Mouse (Mus musculus): ENCODE measurements around the gene Gsk3a. TPM values are rescaled to one million over a fixed set of nuclear protein-coding genes. Genes with fewer than 3 reads are reported as not detected.

Gsk3a gene
- total and polyA plus RNA-seq, 3 experiments: 45.8 to 76.1 (median 47.5) TPM

DNA sequence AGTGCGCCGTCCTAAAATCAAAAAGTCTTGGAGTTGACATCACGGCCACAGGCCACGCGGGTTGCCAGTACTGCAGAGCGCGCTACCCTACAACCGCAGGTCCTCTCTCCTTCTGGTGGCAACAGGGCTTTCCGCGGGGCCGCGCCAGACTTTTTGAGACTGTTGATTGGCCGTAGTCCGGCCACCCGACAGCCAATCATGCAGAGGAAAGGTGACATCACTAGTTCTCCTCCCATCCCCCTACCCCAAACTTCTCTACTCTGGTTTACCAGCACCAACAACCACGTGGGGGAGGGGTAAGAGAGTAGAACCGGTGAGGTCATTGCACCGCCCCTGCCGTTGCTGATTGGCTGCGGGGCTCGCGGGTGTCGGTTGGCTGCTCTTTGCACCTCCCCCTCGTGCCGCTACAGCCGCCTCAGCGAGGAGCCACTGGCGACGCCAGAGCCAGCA lies 29.7 kb upstream of the Gsk3a start, which contains the start of gene Cic:
Cic (plus strand) TSS at position 404 of the 450 bp plus-strand sequence.
- in situ Hi-C loops (cut with MboI; ENCODE audit: low pct_ligation_motif_present, low pct_unique_long_range_greater_than_20kb, low sequenced_read_pairs): no loop called here

DNA sequence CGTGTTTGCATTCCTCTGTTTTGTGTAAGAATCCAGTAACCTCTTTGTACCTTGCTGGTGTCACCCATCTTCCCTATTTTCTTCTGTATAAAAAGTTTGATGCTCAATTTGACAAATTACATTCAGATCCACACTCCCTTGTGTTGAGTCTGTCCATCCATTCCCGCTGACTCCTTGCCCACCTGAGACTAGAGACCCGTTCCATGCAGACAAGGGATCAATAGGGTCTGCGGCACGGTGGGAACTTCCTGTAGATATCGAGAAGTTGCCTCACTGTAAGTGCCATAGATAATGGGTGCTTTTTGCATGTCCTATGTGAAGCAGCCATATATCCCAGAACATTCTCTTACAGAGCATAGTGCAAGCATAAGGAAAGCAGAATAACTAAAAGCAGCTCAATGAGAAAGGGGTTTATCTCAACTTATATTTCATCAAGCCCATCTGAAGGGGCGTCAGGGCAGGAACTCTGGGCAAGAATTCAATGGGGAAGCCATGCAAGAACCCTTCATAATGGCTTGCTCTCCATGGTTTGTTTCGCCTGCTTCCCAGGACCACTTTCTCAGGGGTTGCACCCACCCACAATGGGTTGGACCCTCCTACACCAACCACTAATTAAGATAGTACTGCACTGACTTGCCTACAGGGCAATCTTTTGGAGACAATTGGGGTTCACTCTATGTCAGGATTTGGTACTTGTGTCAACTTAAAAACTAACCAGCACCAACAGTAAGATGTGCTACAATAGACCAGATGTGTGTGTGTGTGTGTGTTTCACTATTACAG lies 28.7 kb upstream of the Gsk3a start:
- Histone ChIP-seq H3K4me3 (replicated peaks in 1 of 3; ENCODE audit: low read depth in 2 of 3, low read length in 2 of 3, poor library complexity in 1 of 3) (no peak overlapping the region), H3K4me1 (ENCODE audit: control insufficient read depth in 1 of 2, insufficient read depth in 2 of 2) (peaks cover 17 to 28% of the 10 kb centered on the region in 2 experiments), H3K36me3 (replicated peaks in 1 of 2; ENCODE audit: control insufficient read depth in 1 of 2, insufficient read depth in 1 of 2, low read length in 1 of 2) (peaks cover 5 to 10% of the 10 kb centered on the region in 2 experiments), H3K27ac (ENCODE audit: insufficient read depth, low read depth) (no peak overlapping the region), H3K79me2 (replicated peaks; ENCODE audit: control insufficient read depth, extremely low read depth, insufficient read depth, poor library complexity, severe bottlenecking) (0 out of 2 replicates have a peak, but pooled peaks cover 2% of the 10 kb centered on the region), H3K27me3 (replicated peaks) (no peaks in the 10 kb centered on the region), H3K4me2 (ENCODE audit: insufficient read depth, low read depth, poor library complexity, severe bottlenecking) (peak overlapping the region; percentile 60; the same call in 1 of the 2 replicates), H3K9ac (ENCODE audit: insufficient read depth, low read depth) (peak overlapping the region; percentile 37; the same call in 1 of the 2 replicates), H3K9me3 (replicated peaks; ENCODE audit: low read length) (no peaks in the 10 kb centered on the region)
- TF ChIP-seq NELFE (IDR thresholded peaks at IDR 0.05; ENCODE audit: low read depth, low read length): no peak
- no peak for TF ChIP-seq MXI1 (IDR thresholded peaks at IDR 0.05; ENCODE audit: low read depth, low read length)
- TF ChIP-seq RAD21 (IDR thresholded peaks at IDR 0.05; ENCODE audit: low read depth, low read length): no peak
- TF ChIP-seq USF2 (conservative IDR thresholded peaks at IDR 0.05; ENCODE audit: low read depth, low read length): no peak
- no peak for TF ChIP-seq ZC3H11A (IDR thresholded peaks at IDR 0.05; ENCODE audit: low read depth, low read length)
- no peak for TF ChIP-seq TBP (conservative IDR thresholded peaks at IDR 0.05; ENCODE audit: low read depth, low read length)
- no peak for TF ChIP-seq GABPA (IDR thresholded peaks at IDR 0.05; ENCODE audit: insufficient replicate concordance, low read depth, low read length)
- TF ChIP-seq EP300 (IDR thresholded peaks at IDR 0.05; ENCODE audit: low read length): no peak
- TF ChIP-seq USF1 (IDR thresholded peaks at IDR 0.05; ENCODE audit: low read depth, low read length): no peak
- TF ChIP-seq JUND (conservative IDR thresholded peaks at IDR 0.05; ENCODE audit: low read depth, low read length): no peak
- TF ChIP-seq KAT2A (IDR thresholded peaks at IDR 0.05; ENCODE audit: insufficient replicate concordance, low read length): no peak
- TF ChIP-seq MAX (IDR thresholded peaks at IDR 0.05; ENCODE audit: low read length): no peak
- TF ChIP-seq BHLHE40 (IDR thresholded peaks at IDR 0.05; ENCODE audit: low read depth, low read length): no peak
- no peak for TF ChIP-seq MAFK (IDR thresholded peaks at IDR 0.05; ENCODE audit: insufficient replicate concordance, low read length)
- no peak for TF ChIP-seq ZKSCAN1 (IDR thresholded peaks at IDR 0.05; ENCODE audit: borderline replicate concordance, low read depth, low read length)
- DNase-seq (ENCODE audit: extremely low read depth): no peak
- dilution Hi-C loops (cut with MboI; ENCODE audit: extremely low pct_ligation_motif_present, extremely low pct_unique_long_range_greater_than_20kb, low sequenced_read_pairs) (no loop called here), in situ Hi-C loops (cut with MboI; ENCODE audit: low pct_ligation_motif_present, low pct_unique_long_range_greater_than_20kb, low sequenced_read_pairs) (no loop called here)

More for the DNA sequence above, 29.7 kb upstream of the Gsk3a start, which contains the start of gene Cic:
- Histone ChIP-seq H3K27ac (ENCODE audit: insufficient read depth, low read depth) (peak within 1 kb of the TSS; percentile 74), H3K36me3 (replicated peaks in 1 of 2; ENCODE audit: control insufficient read depth in 1 of 2, insufficient read depth in 1 of 2, low read length in 1 of 2) (peaks cover 15 to 19% of the 10 kb centered on the region in 2 experiments), H3K27me3 (replicated peaks) (no peaks in the 10 kb centered on the region), H3K4me2 (ENCODE audit: insufficient read depth, low read depth, poor library complexity, severe bottlenecking) (peak within 1 kb of the TSS; percentile 90), H3K4me1 (ENCODE audit: control insufficient read depth in 1 of 2, insufficient read depth in 2 of 2) (peaks cover 22 to 35% of the 10 kb centered on the region in 2 experiments), H3K79me2 (replicated peaks; ENCODE audit: control insufficient read depth, extremely low read depth, insufficient read depth, poor library complexity, severe bottlenecking) (0 out of 2 replicates have a peak, but pooled peaks cover 2% of the 10 kb centered on the region), H3K4me3 (replicated peaks in 1 of 3; ENCODE audit: low read depth in 2 of 3, low read length in 2 of 3, poor library complexity in 1 of 3) (peak within 1 kb of the TSS; percentile 77 to 97 (median 93)), H3K9me3 (replicated peaks; ENCODE audit: low read length) (no peaks in the 10 kb centered on the region), H3K9ac (ENCODE audit: insufficient read depth, low read depth) (peak within 1 kb of the TSS; percentile 91)
- no peak for TF ChIP-seq UBTF (IDR thresholded peaks at IDR 0.05; ENCODE audit: low read depth, low read length)
- TF ChIP-seq IRF4 (IDR thresholded peaks at IDR 0.05; ENCODE audit: low read depth, low read length): peak; percentile 35; the same call in 1 of the 2 replicates
- no peak for TF ChIP-seq GABPA (IDR thresholded peaks at IDR 0.05; ENCODE audit: insufficient replicate concordance, low read depth, low read length)
- peak; percentile 55; the same call in 1 of the 2 replicates for TF ChIP-seq ELF1 (IDR thresholded peaks at IDR 0.05; ENCODE audit: low read depth, low read length)
- TF ChIP-seq MEF2A (IDR thresholded peaks at IDR 0.05; ENCODE audit: borderline replicate concordance, low read depth, low read length): peak; percentile 70
- no peak for TF ChIP-seq ZC3H11A (IDR thresholded peaks at IDR 0.05; ENCODE audit: low read depth, low read length)
- TF ChIP-seq USF1 (IDR thresholded peaks at IDR 0.05; ENCODE audit: low read depth, low read length): peak; percentile 54
- TF ChIP-seq MAZ (IDR thresholded peaks at IDR 0.05; ENCODE audit: low read depth, low read length): no peak
- TF ChIP-seq CTCF (conservative IDR thresholded peaks at IDR 0.05 in 1 of 2, IDR thresholded peaks at IDR 0.05 in 1 of 2; ENCODE audit: low read depth in 2 of 2, low read length in 2 of 2): no peak
- TF ChIP-seq RAD21 (IDR thresholded peaks at IDR 0.05; ENCODE audit: low read depth, low read length): no peak
- no peak for TF ChIP-seq PAX5 (IDR thresholded peaks at IDR 0.05; ENCODE audit: low read length)
- TF ChIP-seq BHLHE40 (IDR thresholded peaks at IDR 0.05; ENCODE audit: low read depth, low read length): peak; percentile 23
- TF ChIP-seq KAT2A (IDR thresholded peaks at IDR 0.05; ENCODE audit: insufficient replicate concordance, low read length): no peak
- TF ChIP-seq E2F4 (IDR thresholded peaks at IDR 0.05; ENCODE audit: insufficient replicate concordance, low read depth, low read length): peak; percentile 73; the same call in 1 of the 2 replicates
- TF ChIP-seq JUND (conservative IDR thresholded peaks at IDR 0.05; ENCODE audit: low read depth, low read length): peak; percentile 89
- peak; percentile 93 for TF ChIP-seq MAX (IDR thresholded peaks at IDR 0.05; ENCODE audit: low read length)
- no peak for TF ChIP-seq EP300 (IDR thresholded peaks at IDR 0.05; ENCODE audit: low read length)
- peak; percentile 98 for TF ChIP-seq JUN (IDR thresholded peaks at IDR 0.05; ENCODE audit: insufficient read depth, low read depth, low read length)
- no peak for TF ChIP-seq ZNF384 (IDR thresholded peaks at IDR 0.05; ENCODE audit: low read depth, low read length)
- peak; percentile 82 for TF ChIP-seq TCF12 (IDR thresholded peaks at IDR 0.05; ENCODE audit: low read depth, low read length)
- TF ChIP-seq ETS1 (conservative IDR thresholded peaks at IDR 0.05; ENCODE audit: low read depth, low read length): peak; percentile 82
- peak; percentile 92 for TF ChIP-seq POLR2A (IDR thresholded peaks at IDR 0.05; ENCODE audit: low read depth, low read length)
- TF ChIP-seq RCOR1 (conservative IDR thresholded peaks at IDR 0.05; ENCODE audit: low read depth, low read length): no peak
- peak; percentile 55 for TF ChIP-seq SIN3A (IDR thresholded peaks at IDR 0.05; ENCODE audit: low read length)
- TF ChIP-seq NELFE (IDR thresholded peaks at IDR 0.05; ENCODE audit: low read depth, low read length): peak; percentile 72
- no peak for TF ChIP-seq CHD1 (IDR thresholded peaks at IDR 0.05; ENCODE audit: low read depth, low read length)
- peak; percentile 96 for TF ChIP-seq CHD2 (IDR thresholded peaks at IDR 0.05; ENCODE audit: low read length)
- peak; percentile 79 for TF ChIP-seq MYC (IDR thresholded peaks at IDR 0.05; ENCODE audit: low read depth, low read length)
- TF ChIP-seq TBP (conservative IDR thresholded peaks at IDR 0.05; ENCODE audit: low read depth, low read length): peak; percentile 56; the same call in 1 of the 2 replicates
- TF ChIP-seq MXI1 (IDR thresholded peaks at IDR 0.05; ENCODE audit: low read depth, low read length): peak; percentile 86
- TF ChIP-seq ZMIZ1 (IDR thresholded peaks at IDR 0.05; ENCODE audit: low read depth, low read length): peak; percentile 51
- TF ChIP-seq POLR2AphosphoS2 (IDR thresholded peaks at IDR 0.05; ENCODE audit: low read depth, low read length): no peak; the same call in 1 of the 2 replicates
- TF ChIP-seq NRF1 (IDR thresholded peaks at IDR 0.05; ENCODE audit: low read depth, low read length): no peak
- dilution Hi-C loops (cut with MboI; ENCODE audit: extremely low pct_ligation_motif_present, extremely low pct_unique_long_range_greater_than_20kb, low sequenced_read_pairs): no loop called here
- DNase-seq (ENCODE audit: extremely low read depth): peak; percentile 100

All from CH12.LX (cell line).